In genomic region chr14:51902806-51903710, GRCm38 (mm10) we compare ENCODE assay signal across 8 mouse cellular contexts. TPM values are rescaled to one million over a fixed set of nuclear protein-coding genes. Genes with fewer than 3 reads are reported as not detected.
DNase-seq lines count a peak whose midpoint lies in the region; ATAC-seq and TF ChIP-seq lines count a peak whose summit lies in the region.

No protein-coding gene starts in this region.

- DNase-seq in NIH3T3 (ENCODE audit: low read depth) = peak; percentile 77
- DNase-seq in cerebellum, adult 2 months = peak; percentile 66 to 81
- DNase-seq in frontal cortex, postnatal 25 days (ENCODE audit: low spot score in 2 of 2) = peak; percentile 44 to 66
- DNase-seq in left cerebral cortex, adult 18-20 months (ENCODE audit: low spot score in 2 of 2) = peak; percentile 76 to 82
- DNase-seq in midbrain, embryonic 10.5 days (ENCODE audit: low spot score) = peak; percentile 80
- DNase-seq in right cerebral cortex, postnatal 4 days = peak; percentile 89
- DNase-seq in urinary bladder, postnatal 36 days (ENCODE audit: low spot score in 2 of 2) = peak; percentile 77 to 78

- H3K9ac ChIP-seq in hindbrain, embryonic 13.5 days = no peak overlapping the region

- no peak overlapping the region for H3K4me2 ChIP-seq in hindbrain, embryonic 13.5 days

- no peaks in the 10 kb centered on the region for H3K27me3 ChIP-seq in cerebellum, adult 2 months (ENCODE audit: control insufficient read depth, insufficient read depth, low read length)
- H3K27me3 ChIP-seq in hindbrain, embryonic 13.5 days = no peaks in the 10 kb centered on the region
- H3K27me3 ChIP-seq in midbrain, embryonic 10.5 days (ENCODE audit: low read depth, poor library complexity, severe bottlenecking) = no peaks in the 10 kb centered on the region

- H3K36me3 ChIP-seq in hindbrain, embryonic 13.5 days = 0 out of 2 replicates have a peak, but pooled peaks cover 3% of the 10 kb centered on the region
- no peaks in the 10 kb centered on the region for H3K36me3 ChIP-seq in midbrain, embryonic 10.5 days

- 55% methylated on average over 9 of the region's 9 CpGs for WGBS in cerebellum, adult 2 months
- WGBS in hindbrain, embryonic 13.5 days = 61% methylated on average over 9 of the region's 9 CpGs
- 60% methylated on average over 9 of the region's 9 CpGs for WGBS in midbrain, embryonic 10.5 days

- no peak for TF ChIP-seq POLR2A in cerebellum, adult 2 months (IDR thresholded peaks at IDR 0.05; ENCODE audit: borderline replicate concordance, insufficient read depth, low read length)

- no peak overlapping the region for H3K27ac ChIP-seq in cerebellum, adult 2 months (ENCODE audit: insufficient read depth, low read length)
- no peak overlapping the region for H3K27ac ChIP-seq in hindbrain, embryonic 13.5 days
- H3K27ac ChIP-seq in midbrain, embryonic 10.5 days (replicated peaks) = no peak overlapping the region

- peak; percentile 94 for TF ChIP-seq CTCF in cerebellum, adult 2 months (IDR thresholded peaks at IDR 0.05; ENCODE audit: borderline replicate concordance, insufficient read depth, low read depth, low read length)

- peak; percentile 73 for ATAC-seq in hindbrain, embryonic 13.5 days (ENCODE audit: low FRiP score)

- no peak overlapping the region for H3K4me3 ChIP-seq in cerebellum, adult 2 months (replicated peaks; ENCODE audit: insufficient read depth, low read depth, low read length)
- H3K4me3 ChIP-seq in hindbrain, embryonic 13.5 days = no peak overlapping the region
- no peak overlapping the region for H3K4me3 ChIP-seq in midbrain, embryonic 10.5 days

- no peaks in the 10 kb centered on the region for H3K9me3 ChIP-seq in hindbrain, embryonic 13.5 days
- H3K9me3 ChIP-seq in midbrain, embryonic 10.5 days (replicated peaks) = no peaks in the 10 kb centered on the region

- H3K4me1 ChIP-seq in cerebellum, adult 2 months (ENCODE audit: control insufficient read depth, insufficient read depth, low read length) = 0 out of 2 replicates have a peak, but pooled peaks cover 4% of the 10 kb centered on the region
- H3K4me1 ChIP-seq in hindbrain, embryonic 13.5 days (replicated peaks) = no peaks in the 10 kb centered on the region
- peaks cover 6% of the 10 kb centered on the region; the same call in 1 of the 2 replicates for H3K4me1 ChIP-seq in midbrain, embryonic 10.5 days

RNA-seq across cellular contexts. Expression of gene Slc39a2, which starts 10.4 kb away (rescaled TPM):
- polyA plus RNA-seq in cerebellum, adult 2 months (2012; rRNA removed) = 13.8 and 15.0 TPM in 2 replicates
- polyA plus RNA-seq in hindbrain, embryonic 13.5 days (2015; fragmentation: Nextera tagmentation; extraction: Ambion mirVana) = 1.7 and 1.8 TPM in 2 replicates
- total RNA-seq in left cerebral cortex, adult 18-20 months (2021) = 1 to 10 TPM; 6.8 to 7.0 TPM
- 0.58 and 0.65 TPM in 2 replicates for polyA plus RNA-seq in midbrain, embryonic 10.5 days (2016; fragmentation: Nextera tagmentation; extraction: Ambion mirVana)

RNA-seq across cellular contexts. Expression of gene Ndrg2, which starts 10.9 kb away (rescaled TPM):
- 997 and 1,033 TPM in 2 replicates for polyA plus RNA-seq in cerebellum, adult 2 months (2012; rRNA removed)
- 108 and 144 TPM in 2 replicates for polyA plus RNA-seq in hindbrain, embryonic 13.5 days (2015; fragmentation: Nextera tagmentation; extraction: Ambion mirVana)
- 100 to 1,000 TPM; 745 to 825 TPM for total RNA-seq in left cerebral cortex, adult 18-20 months (2021)
- 8.4 and 11.1 TPM in 2 replicates for polyA plus RNA-seq in midbrain, embryonic 10.5 days (2016; fragmentation: Nextera tagmentation; extraction: Ambion mirVana)

RNA-seq across cellular contexts. Expression of gene Tppp2, which starts 15.2 kb away (rescaled TPM):
- polyA plus RNA-seq in cerebellum, adult 2 months (2012; rRNA removed) = not detected in 2 replicates
- not detected in 2 replicates for polyA plus RNA-seq in hindbrain, embryonic 13.5 days (2015; fragmentation: Nextera tagmentation; extraction: Ambion mirVana)
- not detected for total RNA-seq in left cerebral cortex, adult 18-20 months (2021)
- polyA plus RNA-seq in midbrain, embryonic 10.5 days (2016; fragmentation: Nextera tagmentation; extraction: Ambion mirVana) = not detected in 2 replicates

RNA-seq across cellular contexts. Expression of gene Mettl17, which starts 18.4 kb away (rescaled TPM):
- 52.5 and 55.4 TPM in 2 replicates for polyA plus RNA-seq in cerebellum, adult 2 months (2012; rRNA removed)
- 82.5 and 86.0 TPM in 2 replicates for polyA plus RNA-seq in hindbrain, embryonic 13.5 days (2015; fragmentation: Nextera tagmentation; extraction: Ambion mirVana)
- total RNA-seq in left cerebral cortex, adult 18-20 months (2021) = 10 to 100 TPM; 27.3 to 31.7 TPM
- 40.6 and 46.3 TPM in 2 replicates for polyA plus RNA-seq in midbrain, embryonic 10.5 days (2016; fragmentation: Nextera tagmentation; extraction: Ambion mirVana)

RNA-seq across cellular contexts. Expression of gene Rnase13, which starts 19.5 kb away (rescaled TPM):
- 0.10 TPM in 1 of 2 replicates, not detected in the other for polyA plus RNA-seq in cerebellum, adult 2 months (2012; rRNA removed)
- not detected in 2 replicates for polyA plus RNA-seq in hindbrain, embryonic 13.5 days (2015; fragmentation: Nextera tagmentation; extraction: Ambion mirVana)
- not detected for total RNA-seq in left cerebral cortex, adult 18-20 months (2021)
- not detected in 2 replicates for polyA plus RNA-seq in midbrain, embryonic 10.5 days (2016; fragmentation: Nextera tagmentation; extraction: Ambion mirVana)
